Mouse (Mus musculus) midbrain, embryonic 15.5 days (tissue): Measurements from ENCODE around the gene Atp2b2. TPM values are rescaled to one million over a fixed set of nuclear protein-coding genes. Genes with fewer than 3 reads are reported as not detected.
A peak's percentile ranks its signal among the peaks of the same experiment; 100 is the strongest.

ENCODE experiments used
- ATAC-seq: fragments of 200-750 bp; cut with Nextera tagmentation; replicated peaks from 2 replicates; pipeline ENCODE4 v1.8.0; 2017; ENCODE audit warnings: moderate TSS enrichment
- H3K27ac ChIP-seq: fragments of 300-500 bp; sonication (generic); 2 replicates; pipeline ENCODE4 v1.5.1; 2015; ENCODE audit warnings: mild to moderate bottlenecking, inconsistent platforms
- H3K27me3 ChIP-seq: fragments of 300-500 bp; sonication (generic); replicated peaks from 2 replicates; pipeline ENCODE4 v1.6.1; 2015; ENCODE audit warnings: inconsistent platforms
- H3K36me3 ChIP-seq: fragments of 300-500 bp; sonication (generic); replicated peaks from 2 replicates; pipeline ENCODE4 v1.6.1; 2015; ENCODE audit warnings: inconsistent platforms
- H3K4me1 ChIP-seq: fragments of 300-500 bp; sonication (generic); 2 replicates; pipeline ENCODE4 v1.6.1; 2015; ENCODE audit warnings: inconsistent platforms
- H3K4me2 ChIP-seq: fragments of 300-500 bp; sonication (generic); 2 replicates; pipeline ENCODE4 v1.6.1; 2015; ENCODE audit warnings: inconsistent platforms, mild to moderate bottlenecking, moderate library complexity
- H3K4me3 ChIP-seq: fragments of 300-500 bp; sonication (generic); 2 replicates; pipeline ENCODE4 v1.5.1; 2015; ENCODE audit warnings: mild to moderate bottlenecking, inconsistent platforms
- H3K9ac ChIP-seq: fragments of 300-500 bp; sonication (generic); 2 replicates; pipeline ENCODE4 v1.6.1; 2015; ENCODE audit warnings: mild to moderate bottlenecking, inconsistent platforms
- H3K9me3 ChIP-seq: fragments of 300-500 bp; sonication (generic); 2 replicates; pipeline ENCODE4 v1.6.1; 2016; ENCODE audit warnings: inconsistent platforms
- WGBS: fragments of 180-500 bp; shearing (Covaris S2); methylation state at CpG from one replicate; pipeline ENCODE4 v1.1.7; 2015; ENCODE audit warnings: mixed read lengths; 5-methylcytosine and 5-hydroxymethylcytosine counted together
- polyA plus RNA-seq: library from polyadenylated mRNA; unstranded; fragments of >200 nt; fragmentation: Nextera tagmentation; extraction: Ambion mirVana; gene quantifications from 2 replicates; pipeline ENCODE4 v1.2.1, GENCODE M21; 2015

The Atp2b2 gene
- polyA plus RNA-seq, 1 experiment from 2014 or later, result 25.9 TPM

GRCm38 (mm10) chr6:113860023-113860734, 182.2 kb downstream of the Atp2b2 start:
- no peaks in the 10 kb centered on the region for H3K27me3 ChIP-seq
- WGBS, result 53% methylated on average over 9 of the region's 9 CpGs
- H3K9me3 ChIP-seq, result no peaks in the 10 kb centered on the region
- H3K4me2 ChIP-seq, result no peak overlapping the region
- peak overlapping the region; percentile 52 for H3K27ac ChIP-seq
- H3K36me3 ChIP-seq, result no peaks in the 10 kb centered on the region
- peaks cover 17% of the 10 kb centered on the region for H3K4me1 ChIP-seq
- ATAC-seq, result 0 out of 2 replicates have a peak, but pooled peaks have one; percentile 3
- H3K4me3 ChIP-seq, result no peak overlapping the region
- no peak overlapping the region for H3K9ac ChIP-seq

DNA sequence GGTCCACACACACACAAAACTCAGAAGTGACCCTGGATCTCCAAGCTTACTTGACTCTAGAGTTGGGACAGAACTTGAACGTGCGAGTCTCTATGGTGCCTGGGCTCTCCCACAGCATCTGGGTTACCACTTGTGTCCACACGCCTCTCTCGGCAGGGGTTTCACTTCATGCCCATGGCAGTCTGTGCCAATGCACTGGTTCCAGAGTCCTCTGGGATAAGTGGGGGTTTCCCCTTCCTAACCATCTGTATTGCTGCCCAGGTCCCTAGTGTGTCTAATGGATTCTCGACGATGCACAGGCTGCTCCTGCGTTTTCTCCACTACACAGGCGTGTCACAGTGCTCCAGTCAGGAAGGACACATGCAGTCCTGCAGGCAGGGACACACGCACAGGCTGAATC, 184.1 kb downstream of the Atp2b2 start:
- peaks cover 17% of the 10 kb centered on the region for H3K4me1 ChIP-seq
- 69% methylated on average over 9 of the region's 9 CpGs for WGBS

DNA sequence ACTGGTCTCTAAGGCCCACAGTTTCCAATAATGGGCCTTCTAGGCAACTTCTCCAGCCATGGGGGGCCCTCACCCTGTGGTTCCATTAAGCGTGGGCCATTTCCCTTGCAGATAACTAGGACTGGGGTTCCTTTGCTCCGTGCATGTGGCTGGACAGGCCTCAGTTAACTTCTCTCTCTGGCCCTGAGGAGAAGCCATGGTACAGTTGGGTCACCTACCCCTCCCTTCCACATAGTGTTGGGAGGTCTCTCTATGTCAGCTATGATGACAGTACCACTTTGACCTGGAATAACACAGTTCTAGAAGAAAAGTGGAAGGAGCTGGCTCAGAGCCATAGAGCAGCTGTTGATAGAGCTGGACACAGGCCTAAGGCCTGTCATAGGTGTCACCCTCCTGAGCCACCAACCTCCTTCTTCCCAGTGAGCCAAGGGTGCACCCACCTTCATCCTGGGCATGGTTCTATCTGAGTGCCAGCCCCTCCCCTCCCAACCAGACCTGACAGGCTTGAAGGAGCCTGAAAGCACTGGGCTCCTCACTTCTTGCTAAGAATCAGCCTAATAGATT, 185.0 kb downstream of the Atp2b2 start:
- 59% methylated on average over 2 of the region's 2 CpGs for WGBS
- no peak overlapping the region for H3K4me3 ChIP-seq
- no peak overlapping the region for H3K9ac ChIP-seq
- no peaks in the 10 kb centered on the region for H3K27me3 ChIP-seq
- no peaks in the 10 kb centered on the region for H3K9me3 ChIP-seq
- no peak overlapping the region for H3K27ac ChIP-seq
- no peak overlapping the region for H3K4me2 ChIP-seq
- H3K36me3 ChIP-seq, result no peaks in the 10 kb centered on the region
- ATAC-seq, result no peak
- peaks cover 20% of the 10 kb centered on the region for H3K4me1 ChIP-seq

More for the DNA sequence above, 184.1 kb downstream of the Atp2b2 start:
- Histone ChIP-seq H3K4me2 (no peak overlapping the region), H3K27ac (no peak overlapping the region), H3K9me3 (no peaks in the 10 kb centered on the region), H3K36me3 (no peaks in the 10 kb centered on the region), H3K9ac (no peak overlapping the region), H3K4me3 (no peak overlapping the region), H3K27me3 (no peaks in the 10 kb centered on the region)
- ATAC-seq, result no peak

GRCm38 (mm10) chr6:113856790-113857189, 185.6 kb downstream of the Atp2b2 start:
- WGBS, result 55% methylated on average over 15 of the region's 15 CpGs
- no peak overlapping the region for H3K4me2 ChIP-seq
- H3K36me3 ChIP-seq, result no peaks in the 10 kb centered on the region
- H3K27ac ChIP-seq, result no peak overlapping the region
- H3K9ac ChIP-seq, result no peak overlapping the region
- peak; percentile 34; the same call in 1 of the 2 replicates for ATAC-seq
- no peaks in the 10 kb centered on the region for H3K9me3 ChIP-seq
- no peak overlapping the region for H3K4me3 ChIP-seq
- no peaks in the 10 kb centered on the region for H3K27me3 ChIP-seq
- H3K4me1 ChIP-seq, result peaks cover 22% of the 10 kb centered on the region

DNA sequence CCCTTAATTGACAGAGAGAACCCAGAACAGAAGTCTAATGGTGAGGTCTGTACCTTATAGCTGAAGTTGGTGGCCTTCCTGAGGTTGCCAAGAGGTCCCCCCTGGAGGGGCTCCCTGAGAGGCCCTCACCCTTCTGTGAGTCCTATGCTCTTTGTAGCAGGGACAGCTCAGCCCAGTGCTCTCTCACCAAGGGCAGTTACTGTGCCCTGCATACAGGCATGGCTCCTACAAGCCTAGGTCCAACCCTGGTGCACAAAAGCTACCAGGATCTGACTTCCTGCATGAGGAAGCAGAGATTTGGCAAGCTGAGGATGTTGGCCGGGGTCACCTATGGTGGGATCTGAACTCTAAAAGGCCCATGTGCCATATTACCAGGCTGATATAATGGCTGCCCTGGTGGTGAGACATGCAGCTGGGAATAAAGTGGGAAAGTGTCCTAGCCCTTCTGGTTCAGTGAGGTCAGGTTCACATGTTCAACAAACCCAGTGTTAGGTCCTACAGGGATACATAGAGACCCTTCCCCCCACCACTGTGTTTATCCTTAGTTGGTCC, 186.2 kb downstream of the Atp2b2 start:
- Histone ChIP-seq H3K4me1 (peaks cover 22% of the 10 kb centered on the region), H3K9me3 (no peaks in the 10 kb centered on the region), H3K27me3 (no peaks in the 10 kb centered on the region), H3K4me3 (no peak overlapping the region), H3K4me2 (no peak overlapping the region), H3K9ac (no peak overlapping the region), H3K36me3 (no peaks in the 10 kb centered on the region), H3K27ac (no peak overlapping the region)
- no peak for ATAC-seq
- 83% methylated on average over 1 of the region's 1 CpGs for WGBS

- Histone ChIP-seq H3K36me3 (no peaks in the 10 kb centered on the region), H3K27me3 (no peaks in the 10 kb centered on the region), H3K27ac (no peak overlapping the region), H3K9me3 (no peaks in the 10 kb centered on the region), H3K4me3 (no peak overlapping the region), H3K4me1 (peaks cover 16% of the 10 kb centered on the region), H3K9ac (no peak overlapping the region), H3K4me2 (no peak overlapping the region)
- no peak for ATAC-seq
Observed at GRCm38 (mm10) chr6:113855581-113855980, 186.8 kb downstream of the Atp2b2 start.

- no peak for ATAC-seq
- H3K4me3 ChIP-seq, result no peak overlapping the region
- no peaks in the 10 kb centered on the region for H3K27me3 ChIP-seq
- H3K36me3 ChIP-seq, result no peaks in the 10 kb centered on the region
- H3K27ac ChIP-seq, result no peak overlapping the region
- peaks cover 13% of the 10 kb centered on the region; the same call in 1 of the 2 replicates for H3K4me1 ChIP-seq
- no peaks in the 10 kb centered on the region for H3K9me3 ChIP-seq
- no peak overlapping the region for H3K4me2 ChIP-seq
- 5% methylated on average over 3 of the region's 3 CpGs for WGBS
- H3K9ac ChIP-seq, result no peak overlapping the region; the same call in 1 of the 2 replicates
Observed at GRCm38 (mm10) chr6:113852318-113852717, 190.1 kb downstream of the Atp2b2 start.

DNA sequence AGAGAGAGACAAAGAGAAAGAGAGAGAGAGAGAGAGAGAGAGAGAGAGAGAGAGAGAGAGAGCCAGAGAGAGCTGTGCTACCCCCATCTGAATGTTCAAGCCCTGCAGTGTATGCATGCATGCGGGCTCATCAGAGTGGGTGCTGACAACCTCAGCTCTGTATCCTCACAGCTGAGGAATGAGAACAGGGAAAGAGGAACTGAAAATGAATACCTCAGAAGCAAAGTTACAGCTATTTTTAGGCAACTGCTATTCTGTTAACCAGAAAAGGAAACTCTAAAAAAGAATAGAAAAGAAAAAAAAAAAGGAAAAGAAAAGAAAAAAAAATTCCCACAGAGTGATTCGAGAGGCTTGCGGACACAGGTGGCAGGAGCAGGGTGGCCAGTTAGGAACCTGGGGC, 192.6 kb downstream of the Atp2b2 start:
- no peak overlapping the region for H3K4me2 ChIP-seq
- 0 out of 2 replicates have a peak, but pooled peaks cover 6% of the 10 kb centered on the region for H3K4me1 ChIP-seq
- H3K27ac ChIP-seq, result no peak overlapping the region

GRCm38 (mm10) chr6:113848655-113849054, 193.8 kb downstream of the Atp2b2 start:
- H3K36me3 ChIP-seq, result no peaks in the 10 kb centered on the region
- no peak overlapping the region for H3K4me2 ChIP-seq
- H3K27ac ChIP-seq, result no peak overlapping the region
- H3K4me1 ChIP-seq, result 0 out of 2 replicates have a peak, but pooled peaks cover 6% of the 10 kb centered on the region
- no peak overlapping the region for H3K4me3 ChIP-seq
- H3K27me3 ChIP-seq, result no peaks in the 10 kb centered on the region
- no peaks in the 10 kb centered on the region for H3K9me3 ChIP-seq
- 69% methylated on average over 2 of the region's 2 CpGs for WGBS
- ATAC-seq, result no peak
- H3K9ac ChIP-seq, result no peak overlapping the region

More for the DNA sequence above, 192.6 kb downstream of the Atp2b2 start:
- H3K9ac ChIP-seq, result no peak overlapping the region
- no peaks in the 10 kb centered on the region for H3K27me3 ChIP-seq
- ATAC-seq, result no peak
- no peaks in the 10 kb centered on the region for H3K36me3 ChIP-seq
- H3K4me3 ChIP-seq, result no peak overlapping the region
- no peaks in the 10 kb centered on the region for H3K9me3 ChIP-seq
- WGBS, result 89% methylated on average over 3 of the region's 3 CpGs

GRCm38 (mm10) chr6:113847092-113847491, 195.3 kb downstream of the Atp2b2 start:
- Histone ChIP-seq H3K9ac (no peak overlapping the region), H3K4me2 (no peak overlapping the region), H3K9me3 (no peaks in the 10 kb centered on the region), H3K27ac (no peak overlapping the region), H3K4me3 (no peak overlapping the region), H3K27me3 (no peaks in the 10 kb centered on the region), H3K36me3 (no peaks in the 10 kb centered on the region), H3K4me1 (no peaks in the 10 kb centered on the region)
- no peak for ATAC-seq
- WGBS, result 94% methylated on average over 2 of the region's 2 CpGs

DNA sequence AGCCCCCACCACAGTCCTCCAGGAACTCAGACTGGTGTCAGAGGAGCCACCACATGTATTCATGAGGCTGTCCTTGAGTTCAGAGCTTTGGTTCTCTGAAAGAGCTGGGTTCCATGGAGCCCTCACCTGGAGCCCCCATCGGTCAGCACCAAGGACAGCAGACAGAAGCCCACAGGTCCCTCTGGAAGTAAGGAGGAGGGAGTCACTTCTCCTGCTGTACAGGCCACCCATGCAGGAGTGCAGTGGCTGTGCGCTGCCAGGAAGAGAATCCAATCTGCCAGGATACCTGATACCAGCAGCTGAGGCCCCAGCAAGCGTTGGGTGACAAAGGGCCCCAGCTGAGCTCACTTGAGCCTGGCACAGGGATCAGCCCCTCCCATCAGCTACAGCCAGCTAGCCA, 199.2 kb downstream of the Atp2b2 start:
- Histone ChIP-seq H3K4me2 (no peak overlapping the region), H3K27me3 (no peaks in the 10 kb centered on the region), H3K36me3 (no peaks in the 10 kb centered on the region), H3K4me3 (no peak overlapping the region), H3K4me1 (no peaks in the 10 kb centered on the region), H3K27ac (no peak overlapping the region), H3K9me3 (no peaks in the 10 kb centered on the region), H3K9ac (no peak overlapping the region)
- ATAC-seq, result no peak
- 25% methylated on average over 3 of the region's 3 CpGs for WGBS

GRCm38 (mm10) chr6:113838493-113838892, 203.9 kb downstream of the Atp2b2 start:
- Histone ChIP-seq H3K4me3 (no peak overlapping the region), H3K27ac (no peak overlapping the region), H3K9ac (no peak overlapping the region), H3K27me3 (no peaks in the 10 kb centered on the region), H3K4me2 (no peak overlapping the region), H3K4me1 (no peaks in the 10 kb centered on the region), H3K9me3 (no peaks in the 10 kb centered on the region), H3K36me3 (no peaks in the 10 kb centered on the region)
- 48% methylated on average over 1 of the region's 1 CpGs for WGBS
- no peak for ATAC-seq

GRCm38 (mm10) chr6:113837740-113838139, 204.7 kb downstream of the Atp2b2 start:
- Histone ChIP-seq H3K4me2 (no peak overlapping the region), H3K4me1 (no peaks in the 10 kb centered on the region), H3K27me3 (no peaks in the 10 kb centered on the region), H3K9ac (no peak overlapping the region), H3K36me3 (no peaks in the 10 kb centered on the region), H3K4me3 (no peak overlapping the region), H3K9me3 (no peaks in the 10 kb centered on the region), H3K27ac (no peak overlapping the region)
- WGBS, result 66% methylated on average over 2 of the region's 2 CpGs
- no peak for ATAC-seq
